Mouse (Mus musculus) MEL (cell line): Measurements from ENCODE around the gene Sipa1l1. TPM values are rescaled to one million over a fixed set of nuclear protein-coding genes. Genes with fewer than 3 reads are reported as not detected.

Experiments
- DNase-seq: peaks from one replicate; pipeline ENCODE4 v3.0.0; 2011; ENCODE audit warnings: low read depth, low spot score
- H3K27ac ChIP-seq: 2 replicates; pipeline ENCODE4 v1.5.1; 2012; ENCODE audit warnings: low read depth, mild to moderate bottlenecking, control low read depth, low read length, moderate library complexity; ENCODE audit not compliant: control insufficient read depth
- H3K27me3 ChIP-seq, 2 experiments: fragments of 150-350 bp in 1 of 2; sonication (generic) in 1 of 2; 2 replicates each; pipeline ENCODE4 v1.6.1; 2012; ENCODE audit warnings: low read length in 2 of 2, mild to moderate bottlenecking in 2 of 2, improper control_type of control experiment in 1 of 2, moderate library complexity in 1 of 2; ENCODE audit not compliant: insufficient read depth in 2 of 2, control insufficient read depth in 1 of 2
- H3K36me3 ChIP-seq, 2 experiments: 2 replicates each; pipeline ENCODE4 v1.6.1; 2012 to 2014; ENCODE audit warnings: low read length in 2 of 2, improper control_type of control experiment in 1 of 2, inconsistent platforms in 1 of 2, mild to moderate bottlenecking in 1 of 2; ENCODE audit not compliant: insufficient read depth in 2 of 2, control insufficient read depth in 1 of 2
- H3K4me1 ChIP-seq, 2 experiments: fragments of 150-350 bp in 1 of 2; sonication (generic) in 1 of 2; 2 replicates each; pipeline ENCODE4 v1.6.1; 2012; ENCODE audit warnings: low read length in 2 of 2, improper control_type of control experiment in 1 of 2, mild to moderate bottlenecking in 1 of 2; ENCODE audit not compliant: insufficient read depth in 2 of 2, control insufficient read depth in 1 of 2
- H3K4me3 ChIP-seq, 2 experiments: fragments of 150-350 bp in 1 of 2; sonication (generic) in 1 of 2; 2 replicates each; pipeline ENCODE4 v1.5.1; 2012; ENCODE audit warnings: low read depth in 2 of 2, low read length in 2 of 2, mild to moderate bottlenecking in 2 of 2, moderate library complexity in 2 of 2, control low read depth in 1 of 2, improper control_type of control experiment in 1 of 2; ENCODE audit not compliant: control insufficient read depth in 1 of 2, insufficient read depth in 1 of 2
- H3K79me2 ChIP-seq: 2 replicates; pipeline ENCODE4 v1.6.1; 2012; ENCODE audit warnings: mild to moderate bottlenecking, low read length, moderate library complexity; ENCODE audit not compliant: control insufficient read depth, poor library complexity, insufficient read depth
- H3K9ac ChIP-seq: 2 replicates; pipeline ENCODE4 v1.6.1; 2012; ENCODE audit warnings: low read depth, mild to moderate bottlenecking, control low read depth, low read length, moderate library complexity; ENCODE audit not compliant: control insufficient read depth, poor library complexity, severe bottlenecking
- H3K9me3 ChIP-seq: fragments of 150-350 bp; sonication (generic); replicated peaks from 2 replicates; pipeline ENCODE4 v1.6.1; 2012; ENCODE audit warnings: mild to moderate bottlenecking, low read length, improper control_type of control experiment, moderate library complexity; ENCODE audit not compliant: insufficient read depth
- CHD1 ChIP-seq: IDR thresholded peaks from 2 replicates; pipeline ENCODE4 v1.6.1; 2012; ENCODE audit warnings: low read depth, mild to moderate bottlenecking, inconsistent platforms, low read length, improper control_type of control experiment
- CTCF ChIP-seq, 3 experiments: IDR thresholded peaks in 2 of 3; conservative IDR thresholded peaks in 1 of 3; 2 replicates each; pipeline ENCODE4 v1.5.1; 2011 to 2012; ENCODE audit warnings: low read length in 3 of 3, low read depth in 2 of 3, mild to moderate bottlenecking in 2 of 3, improper control_type of control experiment in 1 of 3, inconsistent platforms in 1 of 3, mixed read lengths in 1 of 3, moderate library complexity in 1 of 3; ENCODE audit not compliant: control insufficient read depth in 1 of 3, insufficient read depth in 1 of 3, poor library complexity in 1 of 3, severe bottlenecking in 1 of 3
- GATA1 ChIP-seq: IDR thresholded peaks from 2 replicates; pipeline ENCODE4 v1.6.1; 2011; ENCODE audit warnings: low read depth, low read length, improper control_type of control experiment
- JUND ChIP-seq: IDR thresholded peaks from 2 replicates; pipeline ENCODE4 v1.6.1; 2011; ENCODE audit warnings: low read depth, mild to moderate bottlenecking, improper control_type of control experiment, low read length
- MAFK ChIP-seq: IDR thresholded peaks from 2 replicates; pipeline ENCODE4 v1.6.1; 2011; ENCODE audit warnings: low read depth, mild to moderate bottlenecking, low read length, improper control_type of control experiment, borderline replicate concordance
- MEF2A ChIP-seq: IDR thresholded peaks from 2 replicates; pipeline ENCODE4 v1.6.1; 2014; ENCODE audit warnings: low read depth, mild to moderate bottlenecking, inconsistent platforms, low read length, improper control_type of control experiment; ENCODE audit not compliant: poor library complexity, insufficient replicate concordance, severe bottlenecking; ENCODE audit errors: extremely low read depth
- MXI1 ChIP-seq: IDR thresholded peaks from 2 replicates; pipeline ENCODE4 v1.6.1; 2011; ENCODE audit warnings: mild to moderate bottlenecking, low read depth, low read length, improper control_type of control experiment
- MYB ChIP-seq: IDR thresholded peaks from 2 replicates; pipeline ENCODE4 v1.6.1; 2011; ENCODE audit warnings: mild to moderate bottlenecking, low read depth, low read length, improper control_type of control experiment
- RCOR1 ChIP-seq: IDR thresholded peaks from 2 replicates; pipeline ENCODE4 v1.6.1; 2012; ENCODE audit warnings: low read depth, mild to moderate bottlenecking, inconsistent platforms, low read length, improper control_type of control experiment
- TAL1 ChIP-seq: IDR thresholded peaks from 2 replicates; pipeline ENCODE4 v1.6.1; 2012; ENCODE audit warnings: mild to moderate bottlenecking, inconsistent platforms, low read length, moderate library complexity, mixed read lengths
- TCF12 ChIP-seq: IDR thresholded peaks from 2 replicates; pipeline ENCODE4 v1.6.1; 2014; ENCODE audit warnings: low read depth, mild to moderate bottlenecking, inconsistent platforms, low read length, improper control_type of control experiment, moderate library complexity
- ZKSCAN1 ChIP-seq: IDR thresholded peaks from 2 replicates; pipeline ENCODE4 v1.6.1; 2012; ENCODE audit warnings: low read depth, mild to moderate bottlenecking, inconsistent platforms, low read length, improper control_type of control experiment, moderate library complexity
- polyA plus RNA-seq, 2 experiments: library from polyadenylated mRNA; stranded (reverse) in 1 of 2; unstranded in 1 of 2; fragments of >175 nt in 1 of 2; fragments of >200 nt in 1 of 2; gene quantifications; 2 replicates each; pipeline versions ENCODE4 v1.2.1 to v1.2.4; 2012; ENCODE audit warnings: low replicate concordance in 2 of 2, low read depth in 1 of 2; ENCODE audit not compliant: insufficient read length in 2 of 2, insufficient read depth in 1 of 2, missing spikeins in 1 of 2
- total RNA-seq: library from RNA; depleted of rRNA; stranded (reverse); fragments of 300-350 nt; gene quantifications from 2 replicates; pipeline ENCODE4 v1.2.3, GENCODE M21; 2012

The Sipa1l1 gene
- total and polyA plus RNA-seq, 3 experiments, result 18.1 to 42.7 (median 19.3) TPM

DNA sequence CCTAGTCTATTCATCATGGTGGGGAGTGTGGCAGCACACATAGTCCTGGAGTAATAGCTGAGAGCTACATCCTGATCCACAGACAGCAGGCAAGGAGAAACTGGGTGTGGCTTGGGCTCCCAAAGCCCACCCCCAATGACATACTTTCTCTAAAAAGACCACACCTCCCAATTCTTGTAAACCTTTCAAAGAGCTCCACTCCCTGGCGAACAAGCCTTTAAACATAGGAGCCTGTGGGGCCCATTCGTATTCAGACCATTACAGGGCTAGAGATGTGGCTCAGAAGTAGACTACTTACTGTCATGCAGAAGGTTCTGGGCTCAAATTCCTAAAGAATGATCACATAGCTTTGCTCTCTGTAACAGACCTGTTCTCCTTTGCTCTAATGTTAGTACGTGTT lies 156.4 kb downstream of the Sipa1l1 start:
- Histone ChIP-seq H3K27ac (no peak overlapping the region), H3K27me3 (no peaks in the 10 kb centered on the region), H3K36me3 (no peaks in the 10 kb centered on the region; a peak in 1 of 4 replicates), H3K4me3 (no peak overlapping the region), H3K9ac (no peak overlapping the region), H3K79me2 (peaks cover 2% of the 10 kb centered on the region; the same call in 1 of the 2 replicates), H3K9me3 (no peaks in the 10 kb centered on the region), H3K4me1 (no peaks in the 10 kb centered on the region; a peak in 1 of 4 replicates)
- DNase-seq, result no peak
- TF ChIP-seq ZKSCAN1 (no peak), CHD1 (no peak), RCOR1 (no peak), MAFK (no peak), MEF2A (no peak)

DNA sequence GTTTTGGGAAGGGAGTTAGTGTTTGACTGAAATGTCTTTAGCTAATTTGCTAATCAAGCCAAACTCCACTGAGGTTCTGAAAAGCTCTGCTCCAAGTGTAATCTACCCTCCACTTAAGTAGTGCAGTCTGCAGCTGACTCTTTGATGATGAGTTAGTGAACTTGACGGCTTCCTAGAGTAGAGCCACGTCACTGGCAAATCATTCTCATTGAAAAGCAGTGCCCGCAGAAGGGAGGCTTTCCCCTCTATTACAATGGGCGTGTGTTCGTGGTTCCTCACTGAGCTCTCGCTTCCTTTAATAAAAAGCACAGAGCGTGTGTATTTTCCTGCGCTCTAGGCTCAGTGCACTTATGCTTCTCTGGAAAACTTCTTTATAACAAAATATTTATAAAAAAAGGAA lies 157.3 kb downstream of the Sipa1l1 start:
- Histone ChIP-seq H3K79me2 (peaks cover 2% of the 10 kb centered on the region; the same call in 1 of the 2 replicates), H3K9ac (no peak overlapping the region), H3K4me3 (no peak overlapping the region), H3K27ac (no peak overlapping the region), H3K4me1 (no peaks in the 10 kb centered on the region), H3K36me3 (no peaks in the 10 kb centered on the region; a peak in 1 of 4 replicates), H3K9me3 (no peaks in the 10 kb centered on the region), H3K27me3 (no peaks in the 10 kb centered on the region)
- no peak for DNase-seq
- TF ChIP-seq CTCF (IDR thresholded peaks at IDR 0.05 in 2 of 3, conservative IDR thresholded peaks at IDR 0.05 in 1 of 3; ENCODE audit: control insufficient read depth in 1 of 3, insufficient read depth in 1 of 3, low read depth in 2 of 3, low read length in 3 of 3, poor library complexity in 1 of 3, severe bottlenecking in 1 of 3), result no peak
- no peak for TF ChIP-seq TCF12
- TF ChIP-seq JUND, result no peak
- no peak for TF ChIP-seq GATA1

DNA sequence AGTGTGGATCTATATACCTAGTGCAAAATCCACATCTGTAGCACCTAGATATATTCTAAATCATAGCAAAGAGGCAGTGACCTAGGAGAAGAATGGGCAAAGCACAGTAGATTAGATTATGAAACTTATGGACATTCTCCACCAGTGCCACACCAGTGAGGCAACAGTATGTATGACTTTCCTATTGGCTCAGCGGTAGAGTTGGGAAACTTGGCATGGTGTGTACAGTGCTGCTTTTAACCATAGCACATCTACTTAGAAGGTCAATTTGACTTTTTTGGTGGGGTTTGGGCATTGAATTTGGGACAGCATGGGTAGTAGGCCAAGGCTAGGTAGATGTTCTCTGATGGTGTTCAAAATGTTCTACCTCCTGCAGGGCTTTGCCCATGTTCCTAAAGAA lies 159.0 kb downstream of the Sipa1l1 start:
- H3K27ac ChIP-seq, result no peak overlapping the region
- DNase-seq, result no peak
- no peak overlapping the region for H3K4me3 ChIP-seq
- H3K36me3 ChIP-seq, result no peaks in the 10 kb centered on the region; a peak in 2 of 4 replicates
- TF ChIP-seq MXI1 (no peak), MYB (no peak), TAL1 (no peak)
- TF ChIP-seq, all 39 proteins: peak for 0
- Histone ChIP-seq H3K9me3 (no peaks in the 10 kb centered on the region), H3K79me2 (peaks cover under 1% of the 10 kb centered on the region; the same call in 1 of the 2 replicates), H3K27me3 (no peaks in the 10 kb centered on the region), H3K4me1 (no peaks in the 10 kb centered on the region), H3K9ac (no peak overlapping the region)
